Mouse (Mus musculus) C2C12 (cell line): ENCODE results near the gene Rbm8a. TPM values are rescaled to one million over a fixed set of nuclear protein-coding genes. Genes with fewer than 3 reads are reported as not detected.

Source experiments
- H3K27me3 ChIP-seq: one replicate; pipeline ENCODE4 v1.6.1; 2011; ENCODE audit not compliant: control insufficient read depth, insufficient read depth, insufficient read length
- H3K36me3 ChIP-seq: one replicate; pipeline ENCODE4 v1.6.1; 2011; ENCODE audit not compliant: control insufficient read depth, insufficient read depth
- H3K4me3 ChIP-seq: one replicate; pipeline ENCODE4 v1.5.1; 2011; ENCODE audit warnings: mild to moderate bottlenecking, control low read depth; ENCODE audit not compliant: poor library complexity, insufficient read depth, severe bottlenecking
- H3K79me2 ChIP-seq: one replicate; pipeline ENCODE4 v1.6.1; 2011; ENCODE audit not compliant: control insufficient read depth, insufficient read depth
- H3K79me3 ChIP-seq: one replicate; pipeline ENCODE4 v1.6.1; 2011; ENCODE audit warnings: low read depth, control low read depth
- H3ac ChIP-seq: one replicate; pipeline ENCODE3; 2011; ENCODE audit warnings: low read depth; ENCODE audit not compliant: control insufficient read depth, insufficient read length
- CEBPB ChIP-seq: IDR thresholded peaks from one replicate; pipeline ENCODE4 v1.6.1; 2011; ENCODE audit warnings: low read depth, mild to moderate bottlenecking, control low read depth, moderate library complexity
- CTCF ChIP-seq: IDR thresholded peaks from one replicate; pipeline ENCODE4 v1.5.1; 2011; ENCODE audit not compliant: control insufficient read depth, insufficient read depth, insufficient read length
- FOSL1 ChIP-seq: IDR thresholded peaks from one replicate; pipeline ENCODE4 v1.8.0; 2011; ENCODE audit warnings: mild to moderate bottlenecking, low read length; ENCODE audit not compliant: poor library complexity, insufficient read depth, severe bottlenecking
- MAX ChIP-seq: IDR thresholded peaks from one replicate; pipeline ENCODE4 v1.6.1; 2011; ENCODE audit warnings: mild to moderate bottlenecking, control low read depth
- MYOD1 ChIP-seq: IDR thresholded peaks from one replicate; pipeline ENCODE4 v1.6.1; 2011; ENCODE audit warnings: low read depth; ENCODE audit not compliant: control insufficient read depth, insufficient read length
- MYOG ChIP-seq: IDR thresholded peaks from one replicate; pipeline ENCODE4 v1.6.1; 2011; ENCODE audit not compliant: control insufficient read depth, insufficient read length; ENCODE audit errors: extremely low read depth
- USF1 ChIP-seq: IDR thresholded peaks from one replicate; pipeline ENCODE4 v1.6.1; 2011; ENCODE audit warnings: low read depth, mild to moderate bottlenecking, control low read depth, moderate library complexity
- polyA plus RNA-seq: library from polyadenylated mRNA; unstranded; fragments of >200 nt; fragmentation: generic; extraction: Trizol; gene quantifications from one replicate; pipeline ENCODE4 v1.2.1, GENCODE M21; 2012; ENCODE audit warnings: missing spikeins

Rbm8a gene
- polyA plus RNA-seq, 1 experiment: 80.3 TPM

GRCm38 (mm10) chr3:96669727-96670468, 40.2 kb downstream of the Rbm8a start, which contains the start of gene Ankrd35:
Gene Ankrd35 (plus strand): TSS chr3:96670131.
- no peaks in the 10 kb centered on the region for H3K36me3 ChIP-seq
- H3K79me2 ChIP-seq: no peaks in the 10 kb centered on the region
- no peaks in the 10 kb centered on the region for H3K79me3 ChIP-seq
- no peak for TF ChIP-seq MYOD1
- TF ChIP-seq FOSL1: no peak
- H3K27me3 ChIP-seq: no peaks in the 10 kb centered on the region
- no peak within 1 kb of the TSS for H3K4me3 ChIP-seq
- no peak within 1 kb of the TSS for H3ac ChIP-seq

- H3K79me2 ChIP-seq: no peaks in the 10 kb centered on the region
- no peaks in the 10 kb centered on the region for H3K27me3 ChIP-seq
- H3K36me3 ChIP-seq: no peaks in the 10 kb centered on the region
- no peak for TF ChIP-seq MYOD1
- no peak for TF ChIP-seq MYOG
- no peak for TF ChIP-seq FOSL1
- TF ChIP-seq CEBPB: no peak
- no peak for TF ChIP-seq USF1
- no peak for TF ChIP-seq MAX
- no peak for TF ChIP-seq CTCF
- no peak overlapping the region for H3ac ChIP-seq
- no peak overlapping the region for H3K4me3 ChIP-seq
- no peaks in the 10 kb centered on the region for H3K79me3 ChIP-seq
Measured at GRCm38 (mm10) chr3:96671519-96671918, 41.8 kb downstream of the Rbm8a start.

GRCm38 (mm10) chr3:96673514-96673913, 43.8 kb downstream of the Rbm8a start:
- Histone ChIP-seq H3ac (no peak overlapping the region), H3K27me3 (no peaks in the 10 kb centered on the region), H3K4me3 (no peak overlapping the region), H3K79me3 (no peaks in the 10 kb centered on the region), H3K79me2 (no peaks in the 10 kb centered on the region), H3K36me3 (no peaks in the 10 kb centered on the region)
- TF ChIP-seq CTCF (no peak), MYOG (no peak), MYOD1 (no peak), MAX (no peak), USF1 (no peak), FOSL1 (no peak), CEBPB (no peak)

- no peak overlapping the region for H3K4me3 ChIP-seq
Measured at GRCm38 (mm10) chr3:96674442-96674841, 44.7 kb downstream of the Rbm8a start.

DNA sequence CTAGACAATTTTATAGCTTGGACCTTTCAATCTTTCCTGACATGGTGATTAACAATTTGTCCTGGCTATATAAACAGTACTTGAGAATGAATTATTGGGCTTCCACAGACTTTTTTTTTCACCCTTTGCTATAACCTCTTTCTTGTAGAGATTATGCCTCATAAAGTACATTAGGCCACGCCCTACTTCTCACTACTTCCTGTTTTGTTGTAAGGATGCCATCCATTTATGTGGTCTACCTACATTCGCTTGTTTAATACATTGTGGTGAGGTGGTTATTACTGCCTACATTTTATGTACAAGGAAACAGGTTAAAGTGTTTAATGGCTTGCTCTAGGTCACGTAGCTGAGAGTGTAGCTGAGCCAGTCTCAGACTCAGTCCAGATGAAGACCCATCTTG, 45.4 kb downstream of the Rbm8a start:
- TF ChIP-seq MYOD1 (no peak), CTCF (no peak)
- no peaks in the 10 kb centered on the region for H3K79me3 ChIP-seq
- no peak overlapping the region for H3ac ChIP-seq
- H3K79me2 ChIP-seq: no peaks in the 10 kb centered on the region
- no peak overlapping the region for H3K4me3 ChIP-seq
- no peaks in the 10 kb centered on the region for H3K36me3 ChIP-seq
- H3K27me3 ChIP-seq: no peaks in the 10 kb centered on the region

More at GRCm38 (mm10) chr3:96674442-96674841, 44.7 kb downstream of the Rbm8a start:
- no peaks in the 10 kb centered on the region for H3K79me3 ChIP-seq
- H3ac ChIP-seq: no peak overlapping the region
- H3K79me2 ChIP-seq: no peaks in the 10 kb centered on the region
- TF ChIP-seq MAX (no peak), CEBPB (no peak), MYOD1 (peak; percentile 30)
- H3K27me3 ChIP-seq: no peaks in the 10 kb centered on the region
- no peaks in the 10 kb centered on the region for H3K36me3 ChIP-seq

- Histone ChIP-seq H3K79me2 (no peaks in the 10 kb centered on the region), H3ac (no peak overlapping the region), H3K27me3 (no peaks in the 10 kb centered on the region), H3K79me3 (no peaks in the 10 kb centered on the region), H3K4me3 (no peak overlapping the region), H3K36me3 (no peaks in the 10 kb centered on the region)
- TF ChIP-seq MYOD1: no peak
- TF ChIP-seq CEBPB: no peak
- TF ChIP-seq MYOG: no peak
- no peak for TF ChIP-seq MAX
- TF ChIP-seq CTCF: no peak
- no peak for TF ChIP-seq USF1
- no peak for TF ChIP-seq FOSL1
Measured at GRCm38 (mm10) chr3:96675690-96676089, 46.0 kb downstream of the Rbm8a start.
